Mouse (Mus musculus) urinary bladder, adult 2 months (tissue): ENCODE results near the gene Dhx30. TPM values are rescaled to one million over a fixed set of nuclear protein-coding genes. Genes with fewer than 3 reads are reported as not detected.
"Not testable (repeated sequence)": the region's sequence is repeated elsewhere in the genome, so short reads cannot be mapped to it uniquely, and the experiment has no call there.

Source experiments
- DNase-seq: peaks from one replicate; pipeline ENCODE4 v3.0.0; 2022; ENCODE audit warnings: low spot score
- polyA plus RNA-seq: library from polyadenylated mRNA; depleted of rRNA; stranded (reverse); fragments of >200 nt; gene quantifications from 2 replicates; pipeline ENCODE4 v1.2.3, GENCODE M21; 2012; rRNA removed

The Dhx30 gene
- polyA plus RNA-seq = 66.5 and 68.6 TPM in 2 replicates

DNA sequence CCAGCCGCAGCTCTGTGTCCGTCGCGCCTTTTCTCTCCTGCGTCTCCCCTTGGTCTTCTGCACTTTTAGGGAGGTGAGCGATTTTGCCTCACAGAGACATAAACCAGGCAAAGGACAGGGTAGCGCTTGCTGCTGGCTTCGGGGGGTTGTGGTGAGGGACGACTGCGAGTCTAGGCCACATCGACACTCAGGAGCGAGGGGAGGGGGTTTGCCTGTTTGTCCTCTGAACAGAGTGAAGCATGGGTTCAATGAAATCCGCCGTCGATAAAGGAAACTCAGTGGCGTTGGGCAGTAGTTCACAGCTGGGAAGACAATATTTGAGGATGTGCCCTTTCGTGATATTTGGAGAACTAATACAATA, at the start of gene Dhx30:
Gene Dhx30 (minus strand): TSS at position 52 of the 361 bp plus-strand sequence.
- no peak for DNase-seq

GRCm38 (mm10) chr9:110163071-110163470, 45.4 kb upstream of the Dhx30 start:
- no peak for DNase-seq

DNA sequence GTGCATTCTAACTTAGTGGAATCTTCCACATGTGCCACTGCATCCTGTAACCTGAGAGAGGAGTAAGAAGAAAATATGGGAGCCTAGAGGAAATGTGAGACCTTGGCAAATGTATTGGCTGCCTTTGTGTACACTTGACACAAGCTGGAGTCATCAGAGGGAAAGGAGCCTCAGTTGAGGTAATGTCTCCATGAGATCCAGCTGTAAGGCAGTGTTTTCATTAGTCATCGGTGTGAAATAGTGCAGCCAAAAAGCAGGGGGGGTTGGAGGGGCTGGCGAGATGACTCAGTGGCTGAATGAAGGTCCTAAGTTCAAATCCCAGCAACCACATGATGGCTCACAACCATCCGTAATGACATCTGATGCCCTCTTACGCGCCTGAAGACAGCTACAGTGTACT, 44.8 kb upstream of the Dhx30 start:
- no peak for DNase-seq

- DNase-seq = not testable (repeated sequence)
Measured at GRCm38 (mm10) chr9:110160486-110160885, 42.9 kb upstream of the Dhx30 start.

GRCm38 (mm10) chr9:110159036-110159435, 41.4 kb upstream of the Dhx30 start:
- DNase-seq = no peak

DNA sequence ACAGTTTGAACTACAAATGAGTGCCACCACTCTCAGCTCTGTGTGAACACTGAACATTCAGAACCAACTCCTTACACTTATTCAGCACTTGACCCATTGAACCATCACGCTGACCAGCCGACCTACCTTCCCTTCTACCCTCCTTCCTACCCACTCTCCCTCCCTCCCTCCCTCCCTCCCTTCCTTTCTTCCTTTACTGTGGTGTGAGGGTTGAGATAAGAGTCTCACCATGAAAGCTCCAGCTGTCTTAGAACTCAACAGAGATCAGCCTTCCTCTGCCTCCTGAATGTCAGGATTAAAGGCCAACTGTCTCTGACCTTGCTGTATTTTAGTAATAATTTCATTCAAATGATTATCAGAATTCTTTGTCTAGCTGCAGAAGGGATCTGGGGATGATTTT, 31.0 kb upstream of the Dhx30 start:
- no peak for DNase-seq

DNA sequence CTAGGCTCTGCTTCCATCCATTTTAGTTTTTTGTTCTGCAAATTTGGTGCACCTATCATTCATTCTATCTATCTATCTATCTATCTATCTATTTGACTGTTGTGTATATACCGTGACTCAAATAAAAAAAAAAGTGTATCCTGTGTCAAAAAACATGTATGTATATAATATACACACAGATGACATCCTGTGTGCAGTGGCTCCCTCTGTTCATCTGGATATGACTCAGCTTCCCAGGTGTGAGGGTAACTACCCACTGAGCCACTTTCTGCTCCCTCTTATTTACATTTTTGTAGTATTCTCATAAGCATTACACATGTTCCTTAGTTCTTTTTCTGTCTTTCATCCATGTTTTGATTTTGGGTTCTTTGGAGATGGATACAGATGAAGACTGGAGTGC, 24.5 kb upstream of the Dhx30 start:
- no peak for DNase-seq

GRCm38 (mm10) chr9:110139119-110139518, 21.5 kb upstream of the Dhx30 start:
- DNase-seq = no peak

- no peak for DNase-seq
Measured at GRCm38 (mm10) chr9:110134176-110134575, 16.5 kb upstream of the Dhx30 start.

DNA sequence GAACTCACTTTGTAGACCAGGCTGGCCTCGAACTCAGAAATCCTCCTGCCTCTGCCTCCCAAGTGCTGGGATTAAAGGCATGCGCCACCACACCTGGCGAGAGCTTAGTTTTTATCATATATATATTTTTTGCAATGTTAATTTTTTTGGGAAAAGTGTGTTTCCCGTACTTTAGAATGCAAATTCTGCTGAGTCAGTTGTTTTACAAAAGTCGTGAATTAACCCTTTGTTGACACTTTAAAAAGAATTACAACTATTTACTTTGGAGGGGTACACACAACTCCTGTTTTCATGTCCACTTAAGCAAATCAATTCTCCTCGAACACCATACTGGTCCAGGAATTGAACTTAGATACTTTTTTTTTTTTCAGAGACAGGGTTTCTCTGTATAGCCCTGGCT, 15.3 kb upstream of the Dhx30 start:
- DNase-seq = no peak

GRCm38 (mm10) chr9:110132201-110132605, 14.6 kb upstream of the Dhx30 start:
- no peak for DNase-seq

DNA sequence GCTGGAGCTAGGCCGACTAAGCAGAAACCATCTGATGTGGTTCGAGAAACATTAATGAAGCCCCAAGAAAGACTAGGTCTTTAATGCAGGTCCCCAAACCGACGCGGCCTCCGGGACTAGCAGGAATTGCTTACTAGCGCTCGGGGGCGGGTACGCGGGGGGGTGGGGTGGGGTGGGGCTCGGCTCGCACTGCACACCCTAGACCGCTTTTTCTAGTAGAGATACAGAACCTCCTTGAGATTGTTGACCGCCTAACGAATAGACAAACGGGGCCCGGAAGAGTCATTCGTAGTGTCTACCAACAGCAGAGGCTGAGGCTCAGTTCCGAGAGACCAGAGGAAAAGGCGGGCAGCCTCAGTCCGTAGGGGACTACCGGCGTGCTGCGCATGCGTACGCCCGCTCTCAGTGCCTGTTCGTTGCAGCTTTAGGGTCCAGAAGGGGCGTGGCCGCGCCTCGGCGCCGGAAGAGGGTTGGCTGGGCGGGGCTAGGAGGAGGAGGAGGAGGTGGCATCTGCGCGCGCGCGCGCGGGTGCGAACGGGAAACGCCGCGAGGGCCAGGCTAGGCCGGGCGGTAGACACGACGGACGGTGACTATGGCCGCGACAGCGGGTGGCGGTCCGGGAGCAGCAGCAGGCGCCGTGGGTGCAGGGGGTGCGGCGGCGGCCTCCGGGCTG, 14.0 kb upstream of the Dhx30 start:
- DNase-seq = peak; percentile 97

GRCm38 (mm10) chr9:110130896-110131524, 13.4 kb upstream of the Dhx30 start:
- no peak for DNase-seq

GRCm38 (mm10) chr9:110124008-110124540, 6.4 kb upstream of the Dhx30 start:
- DNase-seq = not testable (repeated sequence)

GRCm38 (mm10) chr9:110123322-110123721, 5.7 kb upstream of the Dhx30 start:
- DNase-seq = no peak

DNA sequence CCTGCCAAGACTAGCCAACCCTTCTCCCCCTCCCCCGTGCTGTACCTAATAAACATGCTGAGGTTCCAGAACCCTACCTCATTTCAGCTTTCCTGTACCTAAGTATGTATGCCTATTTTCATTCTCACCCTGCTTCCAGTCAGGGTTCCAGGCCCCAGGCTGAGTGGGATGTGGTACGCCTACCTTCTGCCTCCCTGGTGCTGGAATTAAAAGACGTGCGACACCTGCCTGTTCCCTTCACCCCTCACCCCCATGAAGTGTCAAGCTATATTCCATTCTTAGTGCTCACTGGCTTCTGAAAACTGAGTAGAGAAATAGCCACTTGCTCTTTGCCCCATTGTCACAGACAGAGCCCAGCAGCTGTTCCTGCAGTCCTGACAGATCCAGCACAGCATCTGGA, 3.8 kb upstream of the Dhx30 start:
- no peak for DNase-seq

DNA sequence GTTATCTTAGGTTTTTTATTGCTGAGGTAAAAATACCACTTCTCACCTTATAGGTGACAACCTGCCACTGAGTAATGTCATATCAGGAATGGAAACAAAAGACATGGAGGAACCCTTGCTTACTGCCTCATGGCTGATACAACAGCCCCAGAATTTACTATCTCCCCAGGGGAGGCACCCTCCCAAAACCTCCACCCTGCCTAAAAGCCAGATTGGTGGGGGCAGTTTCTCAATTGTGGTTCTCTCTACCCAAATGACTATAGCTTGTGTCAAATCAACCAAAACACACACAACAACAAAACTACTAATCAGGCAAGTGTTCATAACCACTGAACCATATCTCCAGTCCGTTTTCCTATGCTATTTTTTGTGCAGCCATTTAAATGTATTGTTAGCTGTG, 619 bp upstream of the Dhx30 start:
- no peak for DNase-seq

DNA sequence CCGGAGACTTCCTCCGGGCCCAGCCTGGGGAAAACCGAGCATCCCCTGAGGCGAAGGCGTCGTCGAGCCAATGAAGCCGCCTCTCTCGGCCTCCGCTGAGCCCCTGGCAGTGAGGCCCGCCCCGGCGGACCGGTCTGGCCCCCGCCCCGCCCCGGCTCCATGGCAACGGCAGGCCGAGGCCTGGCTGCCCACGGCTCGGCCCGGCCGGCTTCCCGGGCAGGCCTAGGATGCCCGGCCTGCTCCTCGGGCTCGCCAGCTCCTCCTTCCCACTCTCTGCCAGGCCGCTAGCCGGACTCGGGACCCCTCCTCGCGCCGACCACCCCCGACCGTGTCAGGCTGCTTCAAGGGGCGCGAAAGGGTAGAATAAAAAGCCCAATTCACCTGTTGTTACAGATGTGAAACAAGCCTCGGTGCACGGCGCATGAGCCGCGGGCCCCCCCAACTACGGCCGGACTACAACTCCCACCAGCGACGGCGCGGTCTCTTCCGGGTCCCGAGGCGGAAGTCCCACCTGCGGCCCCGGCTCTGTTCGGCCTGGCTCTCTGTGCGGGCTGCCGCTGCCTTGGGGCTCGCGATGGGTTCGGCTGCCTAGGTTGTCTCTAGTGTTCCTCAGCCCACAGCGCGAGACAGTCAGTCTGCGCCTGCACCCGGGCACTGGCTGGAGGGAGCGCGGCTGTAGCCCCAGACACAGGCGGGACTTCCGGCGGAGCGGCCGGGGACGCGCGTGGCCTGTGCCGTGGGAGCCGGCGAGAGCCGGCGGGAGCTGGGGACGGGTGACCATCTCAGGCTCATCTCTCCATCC, 452 bp downstream of the Dhx30 start, which contains the start of gene Smarcc1:
Gene Smarcc1 (plus strand): TSS at position 732 of the 802 bp plus-strand sequence.
- peak; percentile 91 for DNase-seq

DNA sequence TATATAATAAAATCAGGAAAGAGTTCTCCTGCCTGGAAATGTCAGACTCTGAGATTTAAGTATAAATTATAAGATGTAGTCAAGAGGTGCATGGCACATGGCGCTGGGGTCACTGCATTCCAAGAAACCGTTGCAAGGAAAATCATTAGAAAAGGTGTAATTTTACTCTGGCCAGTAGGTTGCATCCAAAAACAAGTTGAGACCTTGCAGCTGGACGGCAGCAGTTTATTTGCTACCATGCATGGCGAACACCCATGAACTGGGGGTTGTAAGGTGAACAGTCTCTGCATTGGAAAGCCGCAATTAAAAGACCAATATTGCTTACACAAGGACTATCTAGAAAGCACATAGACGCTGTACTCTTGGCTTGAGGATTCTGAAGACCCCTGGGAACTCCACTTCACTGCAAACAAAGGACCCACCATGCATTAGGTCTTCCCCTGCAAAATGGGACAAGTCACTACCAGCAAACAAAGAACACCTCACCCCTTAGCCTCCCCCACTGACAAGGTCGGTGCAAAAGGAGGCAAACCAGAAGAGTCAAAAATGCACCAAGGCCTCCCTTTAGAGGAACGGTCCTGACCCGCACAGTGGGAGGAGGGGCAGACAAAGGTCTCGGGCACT, 1.2 kb downstream of the Dhx30 start:
- DNase-seq = no peak

DNA sequence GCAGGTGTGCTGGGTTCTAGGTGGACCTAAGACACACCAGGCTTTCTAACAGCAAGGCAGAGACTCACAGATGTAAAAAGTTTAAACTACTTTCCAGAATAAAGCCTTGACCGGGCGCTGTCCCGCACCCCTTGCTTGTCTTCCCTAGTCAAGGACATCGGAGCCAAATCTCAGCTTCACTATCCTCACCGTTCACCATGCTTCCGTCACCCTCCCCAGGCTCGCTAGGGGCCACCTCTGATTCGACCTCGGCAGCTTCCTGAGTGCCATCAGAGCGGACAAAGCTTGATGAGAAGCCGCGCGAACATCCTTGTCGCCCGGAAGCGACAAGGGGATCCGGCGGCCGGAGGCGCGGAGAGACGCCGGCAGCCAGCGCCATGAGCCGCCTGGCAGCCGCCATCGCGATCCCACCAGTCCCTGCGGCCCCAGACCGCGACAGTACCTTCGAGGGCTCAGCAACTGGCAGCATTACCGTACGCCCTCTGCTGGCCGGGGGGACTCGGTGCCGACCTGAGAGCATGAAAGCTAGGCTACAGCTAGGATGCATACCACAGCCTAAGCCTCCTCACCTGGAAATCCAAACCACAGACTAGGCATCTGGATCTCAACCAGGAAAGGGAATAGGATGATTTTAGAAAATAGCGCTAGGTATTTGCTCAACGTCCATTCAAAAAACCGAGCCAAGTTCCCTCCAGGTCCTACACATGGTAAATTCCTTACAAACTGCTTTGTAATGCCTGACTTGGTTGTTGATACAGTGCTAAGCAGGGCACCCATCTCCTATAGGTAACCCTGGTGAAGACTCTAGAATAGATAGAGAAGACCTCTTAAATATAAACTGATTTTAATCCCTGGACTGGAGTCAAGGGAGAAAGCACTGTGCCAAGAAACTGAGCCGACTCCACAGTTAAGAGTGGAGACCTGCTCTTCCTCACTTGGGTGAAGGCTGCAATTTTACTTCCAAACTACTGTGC, 16.7 kb downstream of the Dhx30 start:
- DNase-seq = peak; percentile 90

DNA sequence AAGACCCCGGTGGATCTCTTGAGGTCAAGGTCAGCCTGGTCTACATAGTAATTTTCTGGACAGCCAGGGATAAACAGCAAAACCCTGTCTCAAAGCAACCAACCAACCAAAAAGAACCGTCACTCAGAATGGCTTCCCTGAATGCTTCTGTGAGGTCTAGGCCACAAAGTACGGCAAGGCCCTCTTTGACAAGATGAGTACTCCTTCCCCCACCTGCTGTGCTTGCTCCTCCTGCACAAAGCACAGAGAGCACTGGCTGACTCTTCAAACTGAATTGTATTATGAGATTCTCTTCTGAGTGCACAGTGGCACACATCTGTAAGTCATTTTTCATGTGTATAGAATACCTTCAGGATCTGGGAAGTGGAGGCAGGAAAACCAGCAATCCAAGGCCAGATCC, 19.8 kb downstream of the Dhx30 start:
- no peak for DNase-seq
